Mouse (Mus musculus): ENCODE measurements around the gene Slc15a1. TPM values are rescaled to one million over a fixed set of nuclear protein-coding genes. Genes with fewer than 3 reads are reported as not detected.
A peak's percentile ranks its signal among the peaks of the same experiment; 100 is the strongest.

Slc15a1 gene
- total and polyA plus RNA-seq, 2 experiments from 2014 or later, result 0.08 TPM; not detected in 1

GRCm38 (mm10) chr14:121545551-121546331, 40.7 kb upstream of the Slc15a1 start:
- 82% methylated on average over 14 of the region's 14 CpGs for WGBS

GRCm38 (mm10) chr14:121541262-121541661, 36.2 kb upstream of the Slc15a1 start:
- peaks cover 4% of the 10 kb centered on the region; the same call in 1 of the 2 replicates for H3K9me3 ChIP-seq (ENCODE audit: low read length)
- ATAC-seq (no peak), DNase-seq (ENCODE audit: low spot score) (no peak)
- TF ChIP-seq CTCF (IDR thresholded peaks at IDR 0.05; ENCODE audit: low read depth), result no peak
- H3K4me3 ChIP-seq (ENCODE audit: low read length), result no peak overlapping the region
- no peak overlapping the region for H3K9ac ChIP-seq (replicated peaks; ENCODE audit: low read length)
- H3K4me1 ChIP-seq (ENCODE audit: insufficient read depth, low read length), result no peaks in the 10 kb centered on the region
- H3K27ac ChIP-seq, result no peak overlapping the region
- WGBS, result 75% methylated on average over 7 of the region's 7 CpGs
- no peaks in the 10 kb centered on the region for H3K27me3 ChIP-seq (ENCODE audit: insufficient read depth, low read length)
- peaks cover 18% of the 10 kb centered on the region; the same call in 1 of the 2 replicates for H3K36me3 ChIP-seq (ENCODE audit: insufficient read depth, low read length)
- no peak overlapping the region for H3K4me2 ChIP-seq (ENCODE audit: low read depth, low read length)

More at GRCm38 (mm10) chr14:121545551-121546331, 40.7 kb upstream of the Slc15a1 start:
- ATAC-seq (no peak), DNase-seq (ENCODE audit: low spot score) (no peak)
- H3K9me3 ChIP-seq (ENCODE audit: low read length), result no peaks in the 10 kb centered on the region
- H3K9ac ChIP-seq (replicated peaks; ENCODE audit: low read length), result no peak overlapping the region
- peaks cover 34% of the 10 kb centered on the region for H3K36me3 ChIP-seq (ENCODE audit: insufficient read depth, low read length)
- H3K27ac ChIP-seq, result no peak overlapping the region
- H3K4me1 ChIP-seq (ENCODE audit: insufficient read depth, low read length), result no peaks in the 10 kb centered on the region
- H3K27me3 ChIP-seq (ENCODE audit: insufficient read depth, low read length), result no peaks in the 10 kb centered on the region
- H3K4me2 ChIP-seq (ENCODE audit: low read depth, low read length), result no peak overlapping the region
- H3K4me3 ChIP-seq (ENCODE audit: low read length), result no peak overlapping the region
- no peak for TF ChIP-seq CTCF (IDR thresholded peaks at IDR 0.05; ENCODE audit: low read depth)

GRCm38 (mm10) chr14:121534501-121534900, 29.4 kb upstream of the Slc15a1 start:
- no peaks in the 10 kb centered on the region for H3K36me3 ChIP-seq (ENCODE audit: insufficient read depth, low read length)
- peaks cover 4% of the 10 kb centered on the region; the same call in 1 of the 2 replicates for H3K9me3 ChIP-seq (ENCODE audit: low read length)
- DNase-seq (ENCODE audit: low spot score) (no peak), ATAC-seq (no peak)
- H3K27me3 ChIP-seq (ENCODE audit: insufficient read depth, low read length), result no peaks in the 10 kb centered on the region
- no peaks in the 10 kb centered on the region for H3K4me1 ChIP-seq (ENCODE audit: insufficient read depth, low read length)
- H3K4me2 ChIP-seq (ENCODE audit: low read depth, low read length), result no peak overlapping the region
- H3K9ac ChIP-seq (replicated peaks; ENCODE audit: low read length), result no peak overlapping the region
- no peak overlapping the region for H3K27ac ChIP-seq
- WGBS, result 85% methylated on average over 3 of the region's 3 CpGs
- no peak overlapping the region for H3K4me3 ChIP-seq (ENCODE audit: low read length)
- no peak for TF ChIP-seq CTCF (IDR thresholded peaks at IDR 0.05; ENCODE audit: low read depth)

GRCm38 (mm10) chr14:121530853-121531252, 25.8 kb upstream of the Slc15a1 start:
- 86% methylated on average over 9 of the region's 9 CpGs for WGBS
- Histone ChIP-seq H3K4me1 (ENCODE audit: insufficient read depth, low read length) (no peaks in the 10 kb centered on the region), H3K9ac (replicated peaks; ENCODE audit: low read length) (no peak overlapping the region), H3K36me3 (ENCODE audit: insufficient read depth, low read length) (no peaks in the 10 kb centered on the region), H3K4me3 (ENCODE audit: low read length) (no peak overlapping the region), H3K4me2 (ENCODE audit: low read depth, low read length) (no peak overlapping the region), H3K9me3 (ENCODE audit: low read length) (no peaks in the 10 kb centered on the region), H3K27ac (no peak overlapping the region), H3K27me3 (ENCODE audit: insufficient read depth, low read length) (no peaks in the 10 kb centered on the region)
- no peak for ATAC-seq
- no peak for DNase-seq (ENCODE audit: low spot score)
- no peak for TF ChIP-seq CTCF (IDR thresholded peaks at IDR 0.05; ENCODE audit: low read depth)

- no peaks in the 10 kb centered on the region for H3K27me3 ChIP-seq (ENCODE audit: insufficient read depth, low read length)
- WGBS, result 87% methylated on average over 3 of the region's 3 CpGs
- no peaks in the 10 kb centered on the region for H3K36me3 ChIP-seq (ENCODE audit: insufficient read depth, low read length)
- no peaks in the 10 kb centered on the region for H3K4me1 ChIP-seq (ENCODE audit: insufficient read depth, low read length)
- no peak overlapping the region for H3K4me3 ChIP-seq (ENCODE audit: low read length)
- no peak overlapping the region for H3K9ac ChIP-seq (replicated peaks; ENCODE audit: low read length)
- DNase-seq (ENCODE audit: low spot score) (no peak), ATAC-seq (no peak)
- no peak overlapping the region for H3K4me2 ChIP-seq (ENCODE audit: low read depth, low read length)
- TF ChIP-seq CTCF (IDR thresholded peaks at IDR 0.05; ENCODE audit: low read depth), result no peak
- H3K27ac ChIP-seq, result no peak overlapping the region
- H3K9me3 ChIP-seq (ENCODE audit: low read length), result no peaks in the 10 kb centered on the region
Measured at GRCm38 (mm10) chr14:121527883-121528282, 22.8 kb upstream of the Slc15a1 start.

GRCm38 (mm10) chr14:121527201-121527600, 22.1 kb upstream of the Slc15a1 start:
- no peak for DNase-seq (ENCODE audit: low spot score)
- no peaks in the 10 kb centered on the region for H3K27me3 ChIP-seq (ENCODE audit: insufficient read depth, low read length)
- H3K27ac ChIP-seq, result no peak overlapping the region
- no peak for ATAC-seq
- H3K9me3 ChIP-seq (ENCODE audit: low read length), result no peaks in the 10 kb centered on the region
- TF ChIP-seq CTCF (IDR thresholded peaks at IDR 0.05; ENCODE audit: low read depth), result no peak
- H3K4me3 ChIP-seq (ENCODE audit: low read length), result no peak overlapping the region
- no peak overlapping the region for H3K9ac ChIP-seq (replicated peaks; ENCODE audit: low read length)
- no peaks in the 10 kb centered on the region for H3K36me3 ChIP-seq (ENCODE audit: insufficient read depth, low read length)
- 75% methylated on average over 1 of the region's 1 CpGs for WGBS
- H3K4me1 ChIP-seq (ENCODE audit: insufficient read depth, low read length), result no peaks in the 10 kb centered on the region
- no peak overlapping the region for H3K4me2 ChIP-seq (ENCODE audit: low read depth, low read length)

- Histone ChIP-seq H3K4me3 (ENCODE audit: low read length) (no peak overlapping the region), H3K9me3 (ENCODE audit: low read length) (no peaks in the 10 kb centered on the region), H3K27ac (no peak overlapping the region), H3K4me1 (ENCODE audit: insufficient read depth, low read length) (no peaks in the 10 kb centered on the region; the same call in 1 of the 2 replicates), H3K27me3 (ENCODE audit: insufficient read depth, low read length) (no peaks in the 10 kb centered on the region), H3K9ac (replicated peaks; ENCODE audit: low read length) (no peak overlapping the region), H3K4me2 (ENCODE audit: low read depth, low read length) (no peak overlapping the region), H3K36me3 (ENCODE audit: insufficient read depth, low read length) (no peaks in the 10 kb centered on the region)
- TF ChIP-seq CTCF (IDR thresholded peaks at IDR 0.05; ENCODE audit: low read depth), result no peak
- ATAC-seq (no peak), DNase-seq (ENCODE audit: low spot score) (peak; percentile 46)
- WGBS, result 57% methylated on average over 4 of the region's 4 CpGs
Measured at GRCm38 (mm10) chr14:121521709-121522108, 16.7 kb upstream of the Slc15a1 start.
